Mouse (Mus musculus) forelimb bud, embryonic 11.5 days (tissue): ENCODE data around the gene Tfeb.

Source experiments
- DNase-seq: peaks from one replicate; pipeline ENCODE4 v3.0.0-alpha.2; 2012; ENCODE audit warnings: low read depth, low spot score

Gene Tfeb

DNA sequence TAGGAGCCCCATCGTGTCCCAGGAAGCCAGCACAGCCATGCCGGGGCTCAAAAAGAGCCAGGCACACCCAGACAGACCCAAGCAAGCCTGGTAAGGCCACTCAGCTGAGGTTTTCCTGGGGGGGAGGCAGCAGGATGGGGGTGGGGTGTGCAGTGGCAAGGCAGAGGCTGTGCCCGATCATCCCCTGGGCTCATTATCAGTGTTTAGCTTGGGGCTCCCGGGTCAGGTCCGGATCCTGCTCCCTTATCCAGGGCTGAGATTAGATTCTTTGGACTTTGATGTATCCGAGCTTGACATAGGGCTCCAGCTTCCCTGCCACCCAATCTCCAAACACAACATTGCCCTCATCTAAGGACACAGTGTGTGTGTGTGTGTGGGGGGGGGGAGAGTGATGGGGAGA is 24.9 kb upstream of the Tfeb start:
- no peak for DNase-seq

DNA sequence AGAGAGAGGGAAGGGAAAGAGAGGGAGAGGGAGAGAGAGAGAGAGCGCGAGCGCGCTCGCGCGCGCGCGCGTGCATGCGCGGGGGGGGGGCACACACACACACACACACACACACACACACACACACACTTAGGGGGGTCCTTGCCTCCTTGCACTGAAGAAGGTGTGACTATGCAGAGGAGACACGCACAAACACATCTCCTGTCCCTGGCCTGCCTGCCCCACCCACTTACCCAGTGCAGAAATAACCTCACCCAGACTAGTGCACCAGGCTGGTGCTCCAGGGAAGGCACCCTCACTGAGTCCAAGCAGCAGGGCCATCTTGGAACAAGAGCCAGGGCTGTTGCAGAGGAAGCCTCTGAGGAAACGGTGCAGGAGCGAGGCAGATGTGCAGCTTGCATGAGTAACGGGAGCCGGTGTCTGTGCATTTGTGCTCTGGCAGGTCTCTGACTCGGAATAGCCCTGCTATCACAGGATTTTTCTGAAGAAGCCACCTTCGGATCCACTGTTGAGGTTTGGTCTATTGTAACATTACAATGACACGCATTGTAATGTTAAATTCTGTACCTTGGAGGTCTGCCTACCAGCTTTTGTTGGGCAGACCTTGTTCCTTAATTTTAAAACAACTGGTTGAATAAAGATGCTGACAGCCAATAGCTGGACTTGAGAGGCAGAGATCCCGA is 23.8 kb upstream of the Tfeb start:
- DNase-seq: no peak

DNA sequence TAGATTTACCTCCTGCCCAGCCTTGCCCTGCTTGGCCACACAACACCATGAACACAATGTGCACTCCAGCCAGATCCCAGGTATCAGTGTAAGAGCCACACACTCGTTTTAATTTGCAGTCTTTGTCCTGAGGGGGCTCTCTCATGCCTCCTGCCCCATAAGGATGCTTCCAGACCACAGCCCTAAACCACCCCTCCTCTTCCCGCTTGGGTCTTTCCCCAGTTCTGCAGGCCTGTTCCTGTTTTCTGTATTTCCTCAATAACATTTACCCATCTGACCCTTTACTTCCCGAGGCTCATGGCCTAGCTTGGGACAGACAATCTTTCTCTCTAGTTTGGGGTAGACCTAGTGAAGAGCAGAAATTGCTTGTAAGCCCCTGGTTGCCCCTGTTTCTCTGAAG is 21.8 kb upstream of the Tfeb start:
- no peak for DNase-seq

DNA sequence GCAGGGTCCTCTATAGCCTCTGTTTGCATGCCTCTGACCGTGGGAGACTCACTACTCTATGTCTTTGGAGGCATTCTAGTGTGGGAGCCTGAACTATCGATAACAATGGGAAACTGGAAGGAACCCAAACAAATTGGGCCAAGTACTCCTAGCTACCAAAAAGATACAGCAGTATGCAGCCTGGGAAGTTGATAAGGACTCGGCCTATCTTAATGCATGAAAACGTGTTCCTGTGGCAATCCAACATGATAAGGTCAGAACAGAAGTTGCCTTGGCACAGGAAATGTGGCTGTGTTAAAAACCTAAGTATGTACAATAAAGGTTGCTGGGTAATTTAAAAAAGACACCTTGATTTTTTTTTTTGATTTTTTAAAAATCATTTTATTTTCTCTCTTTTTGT is 15.6 kb upstream of the Tfeb start:
- DNase-seq: no peak

DNA sequence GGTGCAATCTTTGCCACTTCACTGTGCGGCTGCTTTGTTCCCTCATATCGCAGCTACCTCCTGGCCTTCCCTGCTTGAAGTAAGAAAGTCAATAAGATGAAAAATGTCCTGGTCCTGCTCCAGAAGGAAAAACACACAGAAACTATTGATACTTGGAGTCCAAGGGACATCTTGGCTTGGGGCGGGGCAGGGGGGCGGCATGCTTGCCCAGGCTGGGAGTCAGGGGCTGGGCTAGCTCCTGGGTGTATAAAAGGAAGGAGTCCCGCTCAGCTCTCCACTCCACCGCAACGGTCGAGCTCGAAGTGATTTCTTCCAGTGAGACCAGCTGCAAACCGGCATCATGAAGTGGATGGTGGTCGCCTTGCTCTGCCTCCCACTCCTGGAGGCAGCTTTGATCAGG is 10.3 kb upstream of the Tfeb start, which contains the start of gene Pgc:
Gene Pgc, plus strand, starts transcription at position 277 of the 400 bp plus-strand sequence.
- DNase-seq: no peak

DNA sequence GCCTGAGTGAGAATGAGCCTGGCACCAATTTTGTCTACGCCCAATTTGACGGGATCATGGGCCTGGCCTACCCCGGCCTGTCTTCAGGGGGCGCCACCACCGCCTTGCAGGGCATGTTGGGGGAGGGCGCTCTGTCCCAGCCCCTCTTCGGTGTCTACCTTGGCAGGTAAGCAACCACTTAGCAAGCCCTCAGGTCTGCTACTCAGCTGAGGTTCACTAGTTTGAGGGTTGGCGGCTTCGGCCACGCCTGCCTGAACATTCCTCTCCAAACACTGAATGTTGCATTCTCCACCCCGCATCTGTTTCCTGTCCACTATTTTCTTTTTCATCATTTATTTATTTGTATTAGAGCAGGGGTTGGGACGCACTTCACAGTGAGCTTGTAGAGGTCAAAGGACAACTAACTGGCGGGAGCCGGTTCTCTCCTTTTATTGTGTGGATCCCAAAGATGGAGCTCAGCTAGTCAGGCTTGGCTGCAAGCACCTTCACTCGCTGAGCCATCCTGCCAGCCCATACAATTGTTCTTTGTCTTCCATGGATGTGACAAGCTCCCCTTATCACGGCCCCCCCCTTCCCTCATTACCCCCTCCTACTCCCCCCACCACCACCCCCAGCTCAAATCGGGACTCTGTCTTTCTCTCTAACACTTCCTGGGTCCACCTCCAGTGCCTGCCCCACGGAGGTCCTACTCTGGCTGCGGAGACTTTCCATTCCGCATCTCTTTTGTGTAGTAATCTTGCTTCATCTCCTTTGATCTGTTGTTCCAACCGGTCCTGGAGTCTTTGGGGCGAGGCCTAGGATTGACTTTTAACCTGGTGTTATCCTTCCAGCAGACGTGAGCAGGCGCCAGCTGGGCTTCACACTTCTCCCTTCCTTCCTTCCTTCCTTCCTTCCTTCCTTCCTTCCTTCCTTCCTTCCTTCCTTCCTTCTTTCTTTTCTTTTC is 5.9 kb upstream of the Tfeb start:
- DNase-seq: no peak

DNA sequence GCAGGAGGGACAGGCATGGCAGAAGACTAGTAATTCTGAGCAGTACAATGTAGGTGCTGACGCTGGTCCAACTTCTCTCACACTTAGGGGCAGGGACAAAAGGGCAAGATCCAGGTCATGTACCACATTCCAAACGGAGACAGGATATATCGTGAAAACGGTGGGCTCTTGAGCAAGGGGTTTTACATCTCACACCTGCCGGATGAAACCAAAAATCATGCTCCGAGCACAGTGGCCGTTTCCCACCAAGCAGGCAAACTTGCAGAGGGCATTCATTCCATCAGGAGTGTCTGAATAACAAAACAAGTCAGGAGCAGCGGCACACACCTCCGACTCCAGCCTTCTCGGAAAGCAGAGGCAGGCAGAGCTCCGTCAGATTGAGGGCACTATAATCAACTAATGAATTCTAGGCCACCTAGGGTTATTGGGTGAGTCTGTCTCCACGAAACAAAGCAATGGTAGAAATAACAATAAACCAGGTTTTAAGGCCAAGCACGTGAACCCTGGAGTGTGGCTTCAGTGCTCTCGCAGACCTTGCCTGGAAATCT is 1.2 kb upstream of the Tfeb start:
- no peak for DNase-seq

DNA sequence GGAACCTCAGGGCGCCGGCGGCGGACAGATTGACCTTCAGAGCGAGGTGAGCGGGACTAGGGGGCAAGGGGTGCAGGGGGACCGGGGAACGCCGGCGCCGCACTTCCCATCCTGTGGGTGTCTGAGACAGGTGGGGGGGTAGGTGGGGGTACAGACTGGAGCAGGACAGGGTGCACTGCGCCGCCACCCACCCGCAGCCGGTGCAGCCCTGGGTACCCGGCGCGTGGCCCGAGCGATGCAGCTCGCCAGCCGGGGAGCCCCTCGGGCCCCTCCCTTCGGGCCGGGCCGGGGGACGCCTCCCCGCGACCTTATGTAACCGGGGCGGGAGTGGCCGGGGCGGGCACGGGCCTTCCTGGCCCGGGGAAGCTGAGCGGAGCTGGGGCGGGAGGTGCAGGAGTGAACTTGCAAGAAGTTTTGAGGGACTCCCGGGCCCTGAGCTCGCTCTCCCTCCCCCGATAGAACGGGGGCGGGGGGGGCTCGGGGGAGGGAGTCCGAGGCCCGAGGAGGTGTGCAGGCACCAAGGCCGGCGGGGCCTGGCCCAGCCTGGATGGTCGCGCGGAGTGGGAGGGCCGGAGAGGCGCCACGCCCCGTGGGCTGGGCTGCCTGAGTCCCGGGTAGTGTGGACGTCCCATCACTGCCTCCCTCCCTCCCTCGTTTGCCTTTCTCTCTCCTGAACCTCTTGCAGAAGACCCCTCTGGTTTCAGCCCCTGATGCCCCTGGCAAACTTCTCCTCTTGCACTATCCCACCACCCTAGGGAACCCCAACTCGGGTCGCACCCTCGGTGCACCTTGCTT is 638 bp downstream of the Tfeb start:
- DNase-seq: peak; percentile 52

DNA sequence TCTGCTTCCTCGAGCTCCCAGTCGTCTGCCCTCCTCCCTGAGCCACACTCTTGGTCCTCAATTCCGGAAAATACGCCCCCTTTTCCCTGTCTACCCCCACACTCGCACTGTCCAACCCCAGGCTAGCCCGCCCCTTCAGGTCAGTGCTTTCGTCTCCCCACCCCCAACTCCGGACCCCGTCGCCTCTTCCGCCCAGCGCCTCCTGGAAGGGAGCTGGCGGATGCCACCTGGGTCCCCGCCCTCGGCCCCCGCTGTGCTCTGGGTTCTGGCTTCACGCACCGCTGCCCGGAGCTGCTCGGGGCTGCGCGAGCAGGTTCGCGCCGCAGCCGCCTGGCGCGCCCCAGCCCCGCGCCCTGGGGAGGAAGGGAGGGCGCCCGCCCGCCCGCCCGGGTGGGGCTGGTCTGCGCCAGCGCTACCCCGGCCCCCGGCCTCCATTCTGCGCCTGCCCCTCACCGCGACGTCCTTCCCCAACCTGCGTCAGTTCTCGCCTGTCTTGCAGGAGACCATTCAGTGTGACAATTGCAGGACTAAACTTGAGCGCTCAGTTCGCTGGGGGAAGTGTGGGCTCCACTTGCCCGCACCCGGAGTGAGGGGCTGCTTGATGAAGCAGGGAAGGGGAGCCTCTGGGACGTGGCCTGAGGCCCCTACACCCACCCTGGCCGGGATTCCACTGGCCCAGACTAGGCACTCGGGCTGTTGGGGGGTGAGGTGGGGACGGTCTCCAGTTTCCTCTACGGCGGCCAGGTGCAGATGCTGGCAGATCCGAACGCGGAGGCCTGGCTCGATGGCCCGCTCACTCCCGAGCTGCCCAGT is 1.4 kb downstream of the Tfeb start:
- DNase-seq: peak; percentile 2

DNA sequence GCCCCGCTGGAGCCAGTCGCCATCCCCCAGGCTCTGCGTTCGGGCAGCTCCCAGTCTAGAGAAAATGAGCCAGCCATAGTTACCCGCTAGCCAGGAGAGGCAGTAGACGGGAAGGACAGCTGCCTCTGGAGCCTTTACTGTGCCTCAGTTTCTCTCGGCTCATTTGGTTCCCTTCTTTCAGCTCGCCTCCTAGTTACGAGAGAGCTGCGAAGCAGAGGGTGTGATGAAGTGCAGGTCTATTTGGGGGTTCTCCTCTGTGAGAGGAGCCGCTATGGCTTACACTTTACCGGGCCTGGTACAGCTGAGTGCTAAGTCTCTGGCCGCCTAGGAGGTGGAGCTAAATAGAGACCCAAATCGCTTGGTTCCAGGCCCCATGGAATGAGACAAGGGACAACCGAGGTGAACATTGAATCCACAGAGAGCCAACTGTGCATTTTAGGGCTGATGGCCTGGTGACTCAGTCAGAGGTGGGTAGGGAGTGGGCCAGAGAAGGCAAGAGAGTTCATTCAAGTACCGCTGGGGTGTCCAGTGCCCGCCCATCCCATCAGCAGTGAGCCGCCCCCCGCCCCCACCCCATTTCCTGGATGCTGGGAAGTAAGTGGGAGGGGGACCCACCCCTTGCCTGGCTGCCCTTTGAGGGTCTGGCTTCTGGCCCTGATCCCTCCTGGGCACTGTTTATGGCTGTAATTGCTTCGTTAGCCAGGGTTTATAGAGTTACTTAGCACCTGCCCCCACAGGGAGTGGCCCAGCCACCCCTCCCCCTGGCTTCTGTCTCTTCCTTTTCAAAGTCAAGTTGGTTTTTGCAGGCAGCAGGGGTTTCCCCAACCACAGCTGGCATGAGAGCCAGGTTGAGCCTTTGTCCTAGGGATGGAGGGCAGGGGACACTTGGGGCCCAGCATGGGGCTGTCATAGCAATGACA is 2.3 kb downstream of the Tfeb start:
- peak; percentile 65 for DNase-seq

DNA sequence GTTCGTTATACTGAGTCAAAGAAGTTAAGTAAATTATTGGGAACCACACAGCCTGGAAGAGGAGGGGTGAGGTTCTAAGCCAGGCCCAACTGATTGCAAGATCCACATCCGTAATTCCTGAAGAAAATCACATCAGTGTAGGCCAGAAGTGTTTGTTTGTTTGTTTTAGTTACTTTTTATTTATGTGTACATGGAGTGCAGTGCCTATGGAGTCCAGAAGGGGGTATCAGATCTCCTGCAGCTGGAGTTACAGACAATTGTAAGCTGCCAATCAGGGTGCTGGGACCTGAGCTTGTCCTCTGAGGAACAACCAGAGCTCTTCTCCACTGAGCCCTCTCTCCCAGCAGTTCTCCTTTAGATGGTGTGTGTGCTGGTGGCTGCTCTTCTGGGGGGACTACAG is 3.4 kb downstream of the Tfeb start:
- no peak for DNase-seq

DNA sequence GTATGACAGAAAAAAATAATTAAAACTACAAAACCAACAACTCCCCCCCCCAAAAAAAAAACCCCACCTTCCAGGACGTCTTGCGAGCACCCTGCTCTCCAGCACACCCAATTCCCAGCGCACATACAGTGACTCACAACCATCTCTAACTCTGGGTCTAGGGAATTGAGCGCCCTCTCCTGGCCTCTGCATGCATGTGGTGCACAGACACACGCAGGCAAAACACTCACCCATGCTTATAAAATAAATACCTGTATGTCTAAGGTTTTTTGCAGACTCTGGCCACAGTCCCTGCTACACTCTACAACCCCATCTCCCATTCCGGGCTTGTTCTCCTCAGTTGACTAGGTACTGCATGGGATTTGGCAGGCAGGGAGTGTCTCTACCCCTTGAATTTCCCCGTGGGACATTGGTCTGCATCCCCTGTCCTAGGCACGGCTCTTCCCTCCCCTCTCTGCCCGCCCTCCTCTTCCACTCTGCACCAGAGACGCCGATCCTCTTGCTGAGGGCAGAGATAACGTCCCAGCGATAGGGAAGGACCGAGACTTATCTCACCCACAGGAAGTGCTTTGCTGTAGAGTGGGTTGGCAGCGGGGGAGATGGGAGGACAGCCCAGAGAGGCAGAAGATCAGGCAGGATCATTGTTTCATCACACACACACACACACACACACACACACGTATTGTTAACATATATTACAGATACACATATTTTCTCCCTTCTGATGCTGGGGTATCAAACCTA is 6.3 kb downstream of the Tfeb start:
- peak; percentile 11 for DNase-seq

DNA sequence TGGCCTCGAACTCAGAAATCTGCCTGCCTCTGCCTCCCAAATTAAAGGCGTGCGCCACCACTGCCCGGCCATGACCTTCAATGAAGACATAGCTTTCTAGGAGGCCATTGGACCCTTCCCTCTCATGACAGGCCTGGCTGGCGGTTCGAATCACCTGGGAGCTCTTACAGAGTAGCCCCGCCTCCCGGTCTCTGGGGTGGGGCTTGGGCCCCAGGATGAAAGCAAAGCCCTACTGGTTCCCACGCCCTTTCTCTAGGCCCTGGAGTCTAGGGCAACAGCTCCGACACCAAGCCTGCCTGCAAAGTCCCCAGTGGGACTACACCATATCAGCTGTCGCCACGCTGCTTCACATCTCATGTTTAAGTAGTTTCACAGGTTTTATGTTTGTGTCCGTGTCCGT is 7.3 kb downstream of the Tfeb start:
- no peak for DNase-seq

DNA sequence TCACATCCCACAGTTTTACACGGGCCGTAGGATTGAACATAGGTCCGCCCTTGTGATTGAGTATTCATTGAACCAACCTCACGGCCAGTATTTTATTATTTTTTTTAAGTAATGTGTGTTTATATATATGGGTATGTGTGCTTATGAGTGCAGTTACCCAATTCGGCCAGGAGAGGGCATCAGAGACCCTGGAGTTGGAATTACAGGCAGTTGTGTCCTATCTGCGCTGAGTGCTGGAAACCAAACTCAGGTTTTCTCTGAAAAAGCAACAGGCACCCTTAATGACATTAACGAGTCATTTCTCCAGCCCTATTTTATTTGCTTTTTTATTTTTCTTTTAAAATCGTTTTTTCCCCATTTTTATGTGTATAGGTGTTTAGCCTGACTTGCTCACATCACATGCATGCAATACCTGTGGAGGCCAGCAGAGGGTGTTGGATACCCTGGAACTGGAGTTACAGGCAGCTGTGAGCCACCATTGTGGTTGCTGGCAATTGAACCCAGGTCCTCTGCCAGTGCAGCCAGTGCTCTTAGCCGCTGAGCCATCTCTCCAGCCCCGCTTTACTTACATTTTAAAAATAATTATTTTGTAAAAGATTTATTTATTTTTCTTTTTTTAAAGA is 8.0 kb downstream of the Tfeb start:
- no peak for DNase-seq

DNA sequence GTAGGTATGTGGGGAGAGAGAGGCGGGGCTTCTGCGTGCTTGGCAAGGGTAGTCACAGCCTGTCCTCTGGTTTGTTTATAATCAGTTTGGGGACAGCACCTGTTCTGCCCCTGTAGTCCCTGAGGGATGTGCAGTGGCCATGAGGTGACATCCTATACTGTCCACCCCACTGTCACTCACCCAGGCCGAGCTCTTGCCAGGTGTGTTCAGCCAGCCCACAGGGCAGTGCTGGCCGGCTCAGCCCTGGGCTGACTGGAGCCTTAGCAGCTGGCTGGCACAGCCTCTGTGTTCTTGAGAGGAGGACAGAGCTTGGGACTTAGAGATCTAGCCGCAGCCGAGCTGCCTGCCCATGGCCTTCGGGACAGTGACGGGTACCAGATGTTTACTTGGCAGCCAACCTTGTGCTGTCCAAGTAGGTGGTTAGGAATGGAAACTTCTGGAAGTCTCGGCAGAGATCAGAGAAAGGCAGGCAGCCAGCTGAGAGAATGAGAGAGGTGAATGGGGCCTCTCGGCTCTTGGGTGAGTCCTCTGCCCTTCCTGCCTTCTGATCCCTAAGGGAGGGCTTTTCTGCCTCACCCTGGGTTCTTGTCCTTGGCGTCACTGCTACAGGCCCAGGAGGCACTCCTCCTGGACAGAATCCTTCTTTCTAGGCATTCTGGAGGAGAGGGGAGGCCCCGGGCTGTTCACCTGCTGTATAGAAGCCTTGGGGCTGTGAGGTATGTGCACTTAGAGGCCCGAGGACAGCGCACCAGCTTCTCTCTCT is 12.1 kb downstream of the Tfeb start:
- DNase-seq: no peak

DNA sequence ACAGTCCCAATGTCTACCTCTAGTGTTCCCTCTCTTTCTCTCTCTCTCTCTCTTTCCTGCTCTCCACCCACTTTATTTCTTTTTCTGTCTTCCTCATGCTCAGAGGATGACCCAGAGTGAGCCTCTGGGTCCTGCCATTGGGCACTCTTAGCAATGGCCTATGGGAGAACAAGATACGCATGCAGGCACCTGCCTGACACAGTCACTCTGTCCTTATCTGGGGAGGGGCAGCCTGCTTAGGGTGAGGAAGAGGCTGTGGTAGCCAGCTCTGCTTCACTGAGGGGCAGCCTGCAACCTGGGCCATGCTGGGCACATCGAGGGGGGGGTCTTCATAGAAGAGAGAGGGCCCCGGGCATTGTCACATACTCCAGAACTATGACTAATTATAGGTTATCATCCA is 12.8 kb downstream of the Tfeb start:
- no peak for DNase-seq

DNA sequence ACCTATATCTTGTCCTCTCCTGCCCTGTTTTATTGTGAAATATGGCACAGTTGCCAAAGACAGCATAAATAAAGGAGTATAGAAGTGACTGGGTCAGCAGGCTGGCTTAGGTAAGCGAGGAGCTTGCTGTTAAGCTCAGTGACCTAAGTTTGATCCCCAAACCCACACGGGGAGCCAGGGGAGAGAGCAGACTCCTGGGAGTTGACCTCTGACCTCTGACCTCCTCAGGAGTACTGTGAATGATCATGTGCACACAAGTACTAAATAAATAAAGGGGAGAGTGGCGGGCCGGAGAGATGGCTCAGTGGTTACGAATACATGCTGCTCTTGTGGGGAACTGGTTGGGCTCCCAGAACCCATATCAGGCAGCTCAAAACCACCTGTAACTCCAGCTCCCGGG is 13.3 kb downstream of the Tfeb start:
- DNase-seq: no peak

DNA sequence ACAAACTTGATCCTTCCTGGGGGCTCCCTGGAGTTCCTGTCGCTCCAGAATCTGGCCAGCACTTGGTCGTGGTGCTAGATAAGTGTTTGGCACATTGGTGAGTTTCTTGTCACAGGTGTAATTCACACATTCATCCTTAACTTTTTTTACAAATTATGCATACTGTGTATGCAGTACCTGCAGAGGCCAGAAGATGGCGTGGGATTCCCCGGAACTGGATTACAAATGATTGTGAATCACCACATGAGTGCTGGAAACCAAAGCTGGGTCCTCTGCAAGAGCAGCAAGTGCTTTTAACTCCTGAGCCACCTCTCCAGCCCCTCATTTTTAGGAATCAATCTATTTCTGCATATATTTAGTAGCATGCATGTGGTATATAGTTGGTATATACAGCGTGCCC is 15.0 kb downstream of the Tfeb start:
- no peak for DNase-seq
